ENCODE assay signal across 10 mouse cellular contexts in genomic region chr11:79624801-79625302, GRCm38 (mm10). TPM values are rescaled to one million over a fixed set of nuclear protein-coding genes. Genes with fewer than 3 reads are reported as not detected.
DNase-seq lines count a peak whose midpoint lies in the region; ATAC-seq and TF ChIP-seq lines count a peak whose summit lies in the region.
"Had no signal": no experiment of that assay in that cellular context is flagged by ENCODE, and none has a peak within 500 bp of the region (broad histone marks: within the 10 kb centered on the region; RNA-seq: fewer than 3 reads in every experiment).

No protein-coding gene starts in this region.

- no peak overlapping the region for H3K4me2 ChIP-seq in forebrain, embryonic 16.5 days (ENCODE audit: low read length)
- H3K4me2 ChIP-seq in intestine, embryonic 16.5 days (ENCODE audit: low read depth, low read length): no peak overlapping the region
- H3K4me2 ChIP-seq in limb, embryonic 11.5 days (ENCODE audit: low read depth, severe bottlenecking): no peak overlapping the region
- no peak overlapping the region for H3K4me2 ChIP-seq in neural tube, embryonic 13.5 days
- H3K4me2 ChIP-seq: embryonic facial prominence, embryonic 13.5 days had no signal

- TF ChIP-seq CTCF in testis, adult 2 months (IDR thresholded peaks at IDR 0.05; ENCODE audit: control insufficient read depth, insufficient read depth, insufficient replicate concordance, low read depth, low read length): peak; percentile 51; the same call in 1 of the 2 replicates

- no peak overlapping the region for H3K27ac ChIP-seq in testis, adult 2 months (ENCODE audit: control insufficient read depth, insufficient read depth, low read depth, low read length)
- H3K27ac ChIP-seq in forebrain, embryonic 16.5 days (ENCODE audit: low read length): no peak overlapping the region
- H3K27ac ChIP-seq in intestine, embryonic 16.5 days (ENCODE audit: low read length): no peak overlapping the region
- H3K27ac ChIP-seq in limb, embryonic 11.5 days (replicated peaks; ENCODE audit: low read depth, low read length): no peak overlapping the region
- H3K27ac ChIP-seq in neural tube, embryonic 13.5 days (replicated peaks): no peak overlapping the region
- H3K27ac ChIP-seq: embryonic facial prominence, embryonic 13.5 days had no signal

- no peak overlapping the region for H3K4me3 ChIP-seq in testis, adult 2 months (ENCODE audit: control insufficient read depth, low read depth, low read length)
- H3K4me3 ChIP-seq in forebrain, embryonic 16.5 days (replicated peaks; ENCODE audit: low read length): no peak overlapping the region
- H3K4me3 ChIP-seq in intestine, embryonic 16.5 days (ENCODE audit: low read length): no peak overlapping the region
- H3K4me3 ChIP-seq in limb, embryonic 11.5 days (ENCODE audit: low read depth, low read length): no peak overlapping the region
- H3K4me3 ChIP-seq in neural tube, embryonic 13.5 days: no peak overlapping the region
- H3K4me3 ChIP-seq: embryonic facial prominence, embryonic 13.5 days; myocyte had no signal

- H3K9ac ChIP-seq in forebrain, embryonic 16.5 days (replicated peaks; ENCODE audit: low read depth, low read length): no peak overlapping the region
- no peak overlapping the region for H3K9ac ChIP-seq in intestine, embryonic 16.5 days (ENCODE audit: low read depth, low read length)
- H3K9ac ChIP-seq in limb, embryonic 11.5 days (ENCODE audit: low read length): no peak overlapping the region
- H3K9ac ChIP-seq in neural tube, embryonic 13.5 days: no peak overlapping the region
- H3K9ac ChIP-seq: embryonic facial prominence, embryonic 13.5 days had no signal

- DNase-seq in testis, postnatal 14 days (ENCODE audit: low spot score): no peak
- DNase-seq in cerebellum, adult 11 months: peak; percentile 77
- peak; percentile 71 for DNase-seq in limb, embryonic 11.5 days (ENCODE audit: low spot score)
- peak; percentile 77 for DNase-seq in testis, postnatal 10 days (ENCODE audit: low spot score)

- no peaks in the 10 kb centered on the region for H3K36me3 ChIP-seq in testis, adult 2 months (ENCODE audit: control insufficient read depth, insufficient read depth, low read length)
- peaks cover 3% of the 10 kb centered on the region; the same call in 1 of the 2 replicates for H3K36me3 ChIP-seq in forebrain, embryonic 16.5 days (ENCODE audit: control insufficient read depth, insufficient read depth)
- H3K36me3 ChIP-seq in intestine, embryonic 16.5 days (ENCODE audit: control insufficient read depth, insufficient read depth, low read length): no peaks in the 10 kb centered on the region
- H3K36me3 ChIP-seq in limb, embryonic 11.5 days (ENCODE audit: control insufficient read depth, insufficient read depth, low read length): no peaks in the 10 kb centered on the region
- peaks cover 32% of the 10 kb centered on the region for H3K36me3 ChIP-seq in neural tube, embryonic 13.5 days
- H3K36me3 ChIP-seq: embryonic facial prominence, embryonic 13.5 days had no signal

- no peaks in the 10 kb centered on the region for H3K9me3 ChIP-seq in forebrain, embryonic 16.5 days (ENCODE audit: control insufficient read depth, low read length)
- H3K9me3 ChIP-seq in intestine, embryonic 16.5 days (ENCODE audit: control insufficient read depth, low read length): no peaks in the 10 kb centered on the region
- H3K9me3 ChIP-seq in limb, embryonic 11.5 days (ENCODE audit: control insufficient read depth, low read length): no peaks in the 10 kb centered on the region
- no peaks in the 10 kb centered on the region for H3K9me3 ChIP-seq in neural tube, embryonic 13.5 days
- H3K9me3 ChIP-seq: embryonic facial prominence, embryonic 13.5 days had no signal

- no peak for TF ChIP-seq POLR2A in testis, adult 2 months (IDR thresholded peaks at IDR 0.05; ENCODE audit: control insufficient read depth, low read depth, low read length)

- no peaks in the 10 kb centered on the region for H3K27me3 ChIP-seq in testis, adult 2 months (ENCODE audit: control insufficient read depth, insufficient read depth, low read length)
- no peaks in the 10 kb centered on the region for H3K27me3 ChIP-seq in forebrain, embryonic 16.5 days (replicated peaks; ENCODE audit: control insufficient read depth, insufficient read depth, low read length)
- no peaks in the 10 kb centered on the region for H3K27me3 ChIP-seq in intestine, embryonic 16.5 days (replicated peaks; ENCODE audit: control insufficient read depth, insufficient read depth, low read length)
- no peaks in the 10 kb centered on the region for H3K27me3 ChIP-seq in limb, embryonic 11.5 days (ENCODE audit: control insufficient read depth, insufficient read depth, low read length)
- H3K27me3 ChIP-seq in neural tube, embryonic 13.5 days: no peaks in the 10 kb centered on the region
- H3K27me3 ChIP-seq: embryonic facial prominence, embryonic 13.5 days had no signal

- H3K4me1 ChIP-seq in testis, adult 2 months (ENCODE audit: control insufficient read depth, insufficient read depth, low read length): peaks cover 5% of the 10 kb centered on the region
- no peaks in the 10 kb centered on the region for H3K4me1 ChIP-seq in forebrain, embryonic 16.5 days (replicated peaks; ENCODE audit: control insufficient read depth, insufficient read depth, low read length)
- no peaks in the 10 kb centered on the region for H3K4me1 ChIP-seq in intestine, embryonic 16.5 days (ENCODE audit: control insufficient read depth, insufficient read depth, low read length)
- H3K4me1 ChIP-seq in limb, embryonic 11.5 days (ENCODE audit: control insufficient read depth, insufficient read depth, low read length): no peaks in the 10 kb centered on the region
- peaks cover 13% of the 10 kb centered on the region for H3K4me1 ChIP-seq in neural tube, embryonic 13.5 days (replicated peaks)

- WGBS in forebrain, embryonic 16.5 days: 30% methylated on average over 4 of the region's 4 CpGs
- 20% methylated on average over 4 of the region's 4 CpGs for WGBS in intestine, embryonic 16.5 days
- 23% methylated on average over 4 of the region's 4 CpGs for WGBS in limb, embryonic 11.5 days
- 28% methylated on average over 4 of the region's 4 CpGs for WGBS in neural tube, embryonic 13.5 days

- ATAC-seq in forebrain, embryonic 16.5 days: 0 out of 2 replicates have a peak, but pooled peaks have one; percentile 23
- ATAC-seq in intestine, embryonic 16.5 days: 0 out of 2 replicates have a peak, but pooled peaks have one; percentile 28
- ATAC-seq in limb, embryonic 11.5 days (ENCODE audit: insufficient number of reproducible peaks, low FRiP score, low TSS enrichment, low read depth): no peak
- peak; percentile 36; the same call in 1 of the 2 replicates for ATAC-seq in neural tube, embryonic 13.5 days (ENCODE audit: low read depth)

RNA-seq across cellular contexts. Expression of gene Rab11fip4, which starts 33.8 kb away (rescaled TPM):
- polyA plus RNA-seq in testis, adult 2 months (2012; rRNA removed): 12.1 and 13.6 TPM in 2 replicates
- 28.5 and 31.6 TPM in 2 replicates for polyA plus RNA-seq in forebrain, embryonic 16.5 days (2015; fragmentation: Nextera tagmentation; extraction: Ambion mirVana)
- 1.3 and 2.0 TPM in 2 replicates for polyA plus RNA-seq in intestine, embryonic 16.5 days (2015; fragmentation: Nextera tagmentation; extraction: Ambion mirVana)
- polyA plus RNA-seq in limb, embryonic 11.5 days (2014; fragmentation: Nextera tagmentation; extraction: Ambion mirVana): 10.7 and 12.2 TPM in 2 replicates
- polyA plus RNA-seq in neural tube, embryonic 13.5 days (2015; fragmentation: Nextera tagmentation; extraction: Ambion mirVana): 24.6 and 25.4 TPM in 2 replicates
